Mouse (Mus musculus) stomach, embryonic 15.5 days (tissue): Measurements from ENCODE around the gene Syf2. TPM values are rescaled to one million over a fixed set of nuclear protein-coding genes. Genes with fewer than 3 reads are reported as not detected.

Experiments used
- ATAC-seq: fragments of 200-750 bp; cut with Nextera tagmentation; 2 replicates; pipeline ENCODE4 v1.8.0; 2017; ENCODE audit warnings: low read depth, moderate number of reproducible peaks, moderate TSS enrichment; ENCODE audit not compliant: insufficient read depth, low FRiP score
- H3K27ac ChIP-seq: fragments of 300-500 bp; sonication (generic); 2 replicates; pipeline ENCODE4 v1.5.1; 2015; ENCODE audit warnings: mild to moderate bottlenecking, inconsistent platforms
- H3K27me3 ChIP-seq: fragments of 300-500 bp; sonication (generic); replicated peaks from 2 replicates; pipeline ENCODE4 v1.6.1; 2015; ENCODE audit warnings: inconsistent platforms
- H3K36me3 ChIP-seq: fragments of 300-500 bp; sonication (generic); 2 replicates; pipeline ENCODE4 v1.6.1; 2015; ENCODE audit warnings: inconsistent platforms
- H3K4me1 ChIP-seq: fragments of 300-500 bp; sonication (generic); 2 replicates; pipeline ENCODE4 v1.6.1; 2015; ENCODE audit warnings: inconsistent platforms
- H3K4me2 ChIP-seq: fragments of 300-500 bp; sonication (generic); 2 replicates; pipeline ENCODE4 v1.6.1; 2015; ENCODE audit warnings: mild to moderate bottlenecking, inconsistent platforms
- H3K4me3 ChIP-seq: fragments of 300-500 bp; sonication (generic); replicated peaks from 2 replicates; pipeline ENCODE4 v1.5.1; 2015; ENCODE audit warnings: inconsistent platforms
- H3K9ac ChIP-seq: fragments of 300-500 bp; sonication (generic); 2 replicates; pipeline ENCODE4 v1.6.1; 2015; ENCODE audit warnings: inconsistent platforms
- H3K9me3 ChIP-seq: fragments of 300-500 bp; sonication (generic); 2 replicates; pipeline ENCODE4 v1.6.1; 2016; ENCODE audit warnings: inconsistent platforms
- WGBS: fragments of 180-500 bp; shearing (Covaris S2); methylation state at CpG from one replicate; pipeline ENCODE4 v1.1.7; 2015; 5-methylcytosine and 5-hydroxymethylcytosine counted together
- polyA plus RNA-seq: library from polyadenylated mRNA; unstranded; fragments of >200 nt; fragmentation: Nextera tagmentation; extraction: Ambion mirVana; gene quantifications from 2 replicates; pipeline ENCODE4 v1.2.1, GENCODE M21; 2015

Syf2 gene
- polyA plus RNA-seq, 1 experiment from 2014 or later, result 70.2 TPM

- H3K27ac ChIP-seq, result no peak overlapping the region
Observed at GRCm38 (mm10) chr4:134925206-134925605, 5.5 kb upstream of the Syf2 start.

GRCm38 (mm10) chr4:134927815-134928463, 2.8 kb upstream of the Syf2 start:
- no peaks in the 10 kb centered on the region for H3K27me3 ChIP-seq
- H3K4me1 ChIP-seq, result peaks cover 12% of the 10 kb centered on the region
- no peak overlapping the region for H3K9ac ChIP-seq
- H3K4me2 ChIP-seq, result no peak overlapping the region
- no peak for ATAC-seq
- 72% methylated on average over 5 of the region's 5 CpGs for WGBS
- H3K36me3 ChIP-seq, result peaks cover 30% of the 10 kb centered on the region
- no peak overlapping the region for H3K27ac ChIP-seq
- H3K4me3 ChIP-seq, result no peak overlapping the region
- no peaks in the 10 kb centered on the region for H3K9me3 ChIP-seq

More at GRCm38 (mm10) chr4:134925206-134925605, 5.5 kb upstream of the Syf2 start:
- Histone ChIP-seq H3K36me3 (peaks cover 28% of the 10 kb centered on the region), H3K4me1 (peaks cover 12% of the 10 kb centered on the region), H3K9ac (no peak overlapping the region), H3K27me3 (no peaks in the 10 kb centered on the region), H3K4me2 (peak overlapping the region; percentile 70), H3K9me3 (no peaks in the 10 kb centered on the region), H3K4me3 (peak overlapping the region; percentile 31; the same call in 1 of the 2 replicates)
- 65% methylated on average over 8 of the region's 8 CpGs for WGBS
- no peak for ATAC-seq

GRCm38 (mm10) chr4:134928464-134928836, 2.2 kb upstream of the Syf2 start:
- H3K9me3 ChIP-seq, result no peaks in the 10 kb centered on the region
- no peak overlapping the region for H3K4me3 ChIP-seq
- no peak overlapping the region for H3K9ac ChIP-seq
- H3K36me3 ChIP-seq, result peaks cover 35% of the 10 kb centered on the region
- 68% methylated on average over 1 of the region's 1 CpGs for WGBS
- no peak overlapping the region for H3K4me2 ChIP-seq
- no peaks in the 10 kb centered on the region for H3K27me3 ChIP-seq
- H3K4me1 ChIP-seq, result peaks cover 12% of the 10 kb centered on the region
- H3K27ac ChIP-seq, result no peak overlapping the region
- ATAC-seq, result no peak

GRCm38 (mm10) chr4:134929536-134929935, 1.2 kb upstream of the Syf2 start:
- ATAC-seq, result no peak
- 0 out of 2 replicates have a peak overlapping the region, but pooled peaks have one; percentile 69 for H3K27ac ChIP-seq
- H3K9ac ChIP-seq, result no peak overlapping the region
- peaks cover 36% of the 10 kb centered on the region for H3K36me3 ChIP-seq
- peaks cover 12% of the 10 kb centered on the region for H3K4me1 ChIP-seq
- no peaks in the 10 kb centered on the region for H3K27me3 ChIP-seq
- H3K4me2 ChIP-seq, result no peak overlapping the region
- no peak overlapping the region for H3K4me3 ChIP-seq
- H3K9me3 ChIP-seq, result no peaks in the 10 kb centered on the region
- WGBS, result 65% methylated on average over 4 of the region's 4 CpGs

GRCm38 (mm10) chr4:134930190-134930589, 508 bp upstream of the Syf2 start:
- 0 out of 2 replicates have a peak overlapping the region, but pooled peaks have one; percentile 12 for H3K9ac ChIP-seq
- ATAC-seq, result no peak; the same call in 1 of the 2 replicates
- peak overlapping the region; percentile 69 for H3K27ac ChIP-seq
- peaks cover 41% of the 10 kb centered on the region for H3K36me3 ChIP-seq
- 25% methylated on average over 9 of the region's 9 CpGs for WGBS
- no peaks in the 10 kb centered on the region for H3K27me3 ChIP-seq
- H3K4me2 ChIP-seq, result peak overlapping the region; percentile 67
- no peaks in the 10 kb centered on the region for H3K9me3 ChIP-seq
- H3K4me1 ChIP-seq, result peaks cover 11% of the 10 kb centered on the region
- H3K4me3 ChIP-seq, result peak overlapping the region; percentile 87

- Histone ChIP-seq H3K4me1 (peaks cover 7% of the 10 kb centered on the region; the same call in 1 of the 2 replicates), H3K9ac (no peak overlapping the region), H3K4me3 (no peak overlapping the region), H3K27ac (peak overlapping the region; percentile 40; the same call in 1 of the 2 replicates), H3K27me3 (no peaks in the 10 kb centered on the region; the same call in 1 of the 2 replicates), H3K4me2 (no peak overlapping the region), H3K9me3 (no peaks in the 10 kb centered on the region), H3K36me3 (peaks cover 35% of the 10 kb centered on the region)
- WGBS, result 48% methylated on average over 17 of the region's 17 CpGs
- 0 out of 2 replicates have a peak, but pooled peaks have one; percentile 27 for ATAC-seq
Observed at GRCm38 (mm10) chr4:134937240-134938176, 6.8 kb downstream of the Syf2 start.

GRCm38 (mm10) chr4:134939900-134940299, 9.2 kb downstream of the Syf2 start:
- no peak for ATAC-seq
- Histone ChIP-seq H3K36me3 (peaks cover 23% of the 10 kb centered on the region), H3K9ac (no peak overlapping the region), H3K4me3 (no peak overlapping the region), H3K27ac (no peak overlapping the region), H3K4me1 (peaks cover 7% of the 10 kb centered on the region; the same call in 1 of the 2 replicates), H3K9me3 (no peaks in the 10 kb centered on the region), H3K4me2 (0 out of 2 replicates have a peak overlapping the region, but pooled peaks have one; percentile 13), H3K27me3 (no peaks in the 10 kb centered on the region; the same call in 1 of the 2 replicates)
- WGBS, result 71% methylated on average over 9 of the region's 9 CpGs

GRCm38 (mm10) chr4:134943758-134944538, 13.2 kb downstream of the Syf2 start:
- 40% methylated on average over 27 of the region's 27 CpGs for WGBS
- ATAC-seq, result no peak
- Histone ChIP-seq H3K4me3 (no peak overlapping the region), H3K4me1 (no peaks in the 10 kb centered on the region), H3K27ac (no peak overlapping the region), H3K4me2 (no peak overlapping the region), H3K27me3 (no peaks in the 10 kb centered on the region; the same call in 1 of the 2 replicates), H3K9ac (no peak overlapping the region), H3K36me3 (no peaks in the 10 kb centered on the region), H3K9me3 (no peaks in the 10 kb centered on the region)

- H3K9ac ChIP-seq, result no peak overlapping the region
- no peak for ATAC-seq
- no peaks in the 10 kb centered on the region; the same call in 1 of the 2 replicates for H3K27me3 ChIP-seq
- peak overlapping the region; percentile 51 for H3K4me2 ChIP-seq
- 0 out of 2 replicates have a peak overlapping the region, but pooled peaks have one; percentile 14 for H3K4me3 ChIP-seq
- H3K27ac ChIP-seq, result no peak overlapping the region
- 0 out of 2 replicates have a peak, but pooled peaks cover 8% of the 10 kb centered on the region for H3K4me1 ChIP-seq
- no peaks in the 10 kb centered on the region for H3K36me3 ChIP-seq
- 7% methylated on average over 17 of the region's 17 CpGs for WGBS
- no peaks in the 10 kb centered on the region for H3K9me3 ChIP-seq
Observed at GRCm38 (mm10) chr4:134946024-134946744, 15.5 kb downstream of the Syf2 start.

- no peak overlapping the region for H3K4me3 ChIP-seq
- H3K9ac ChIP-seq, result no peak overlapping the region
- ATAC-seq, result peak; percentile 78
- no peaks in the 10 kb centered on the region for H3K36me3 ChIP-seq
- 0 out of 2 replicates have a peak, but pooled peaks cover 11% of the 10 kb centered on the region for H3K4me1 ChIP-seq
- H3K27ac ChIP-seq, result peak overlapping the region; percentile 52
- H3K9me3 ChIP-seq, result no peaks in the 10 kb centered on the region
- peak overlapping the region; percentile 9; the same call in 1 of the 2 replicates for H3K4me2 ChIP-seq
- H3K27me3 ChIP-seq, result 0 out of 2 replicates have a peak, but pooled peaks cover 3% of the 10 kb centered on the region
- WGBS, result 15% methylated on average over 11 of the region's 11 CpGs
Observed at GRCm38 (mm10) chr4:134950518-134951091, 19.9 kb downstream of the Syf2 start.
